Mouse (Mus musculus) liver, adult 2 months (tissue): ENCODE data around the gene Arhgef2.

Experiments
- CTCF ChIP-seq: fragments of 200-500 bp; IDR thresholded peaks from 2 replicates; pipeline ENCODE4 v1.5.1; 2011; ENCODE audit warnings: low read depth, low read length, control low read depth
- POLR2A ChIP-seq: fragments of 200-500 bp; IDR thresholded peaks from 2 replicates; pipeline ENCODE4 v1.6.1; 2011; ENCODE audit warnings: low read length, control low read depth; ENCODE audit not compliant: insufficient read depth; ENCODE audit errors: extremely low read depth

DNA sequence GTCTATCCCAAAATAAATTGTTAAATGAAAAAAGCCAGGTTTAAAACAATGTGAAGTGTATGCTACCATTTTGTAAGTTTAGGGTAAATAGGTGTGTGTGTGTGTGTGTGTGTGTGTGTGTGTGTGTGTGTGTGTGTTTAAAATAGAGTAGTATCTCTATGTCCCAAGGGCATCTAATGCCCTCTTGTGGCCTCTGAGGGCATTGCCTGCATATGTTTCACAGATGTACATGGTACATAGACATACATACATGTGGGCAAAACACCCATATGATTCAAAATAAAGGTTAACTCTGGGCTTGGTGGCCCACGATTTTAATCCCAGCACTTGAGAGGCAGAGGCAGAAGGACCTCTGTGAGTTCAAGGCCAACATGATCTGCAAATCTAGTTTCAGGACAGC, 34.9 kb downstream of the Arhgef2 start:
- TF ChIP-seq CTCF (peak; percentile 52), POLR2A (no peak)
